Mouse (Mus musculus) lung, embryonic 15.5 days (tissue): ENCODE measurements at regions not wholly inside any gene's neighbourhood (a gene's known extent, or its start where the extent isn't known, plus 50 kb on each side); places are given as distances from the start of the nearest gene placed in this dataset.

ENCODE experiments used
- ATAC-seq: fragments of 200-750 bp; cut with Nextera tagmentation; 2 replicates; pipeline ENCODE4 v1.8.0; 2017; ENCODE audit warnings: moderate number of reproducible peaks, borderline replicate concordance; ENCODE audit not compliant: low FRiP score, low TSS enrichment; ENCODE audit errors: extremely low read depth
- H3K27ac ChIP-seq: fragments of 300-500 bp; sonication (generic); 2 replicates; pipeline ENCODE4 v1.5.1; 2015; ENCODE audit warnings: moderate library complexity, mild to moderate bottlenecking, inconsistent platforms
- H3K27me3 ChIP-seq: fragments of 300-500 bp; sonication (generic); 2 replicates; pipeline ENCODE4 v1.6.1; 2015; ENCODE audit warnings: inconsistent platforms
- H3K36me3 ChIP-seq: fragments of 300-500 bp; sonication (generic); 2 replicates; pipeline ENCODE4 v1.6.1; 2015; ENCODE audit warnings: inconsistent platforms
- H3K4me1 ChIP-seq: fragments of 300-500 bp; sonication (generic); 2 replicates; pipeline ENCODE4 v1.6.1; 2015; ENCODE audit warnings: inconsistent platforms
- H3K4me2 ChIP-seq: fragments of 300-500 bp; sonication (generic); 2 replicates; pipeline ENCODE4 v1.6.1; 2015; ENCODE audit warnings: inconsistent platforms, mild to moderate bottlenecking, moderate library complexity
- H3K4me3 ChIP-seq: fragments of 300-500 bp; sonication (generic); 2 replicates; pipeline ENCODE4 v1.5.1; 2015; ENCODE audit warnings: mild to moderate bottlenecking, inconsistent platforms
- H3K9ac ChIP-seq: fragments of 300-500 bp; sonication (generic); 2 replicates; pipeline ENCODE4 v1.6.1; 2015; ENCODE audit warnings: inconsistent platforms
- H3K9me3 ChIP-seq: fragments of 300-500 bp; sonication (generic); 2 replicates; pipeline ENCODE4 v1.6.1; 2016; ENCODE audit warnings: inconsistent platforms
- WGBS: fragments of 180-500 bp; shearing (Covaris S2); methylation state at CpG from one replicate; pipeline ENCODE4 v1.1.7; 2015; 5-methylcytosine and 5-hydroxymethylcytosine counted together

GRCm38 (mm10) chr5:29142957-29143356 is 52.8 kb upstream of the Rnf32 start:
- 89% methylated on average over 2 of the region's 2 CpGs for whole genome bisulfite sequencing

GRCm38 (mm10) chr5:29142502-29142901 is 53.3 kb upstream of the Rnf32 start:
- H3K36me3 ChIP-seq: no peaks in the 10 kb centered on the region
- no peaks in the 10 kb centered on the region for H3K27me3 ChIP-seq
- H3K4me1 ChIP-seq: no peaks in the 10 kb centered on the region
- H3K4me2 ChIP-seq: no peak overlapping the region
- no peaks in the 10 kb centered on the region for H3K9me3 ChIP-seq
- H3K4me3 ChIP-seq: no peak overlapping the region
- WGBS: 73% methylated on average over 13 of the region's 13 CpGs
- no peak overlapping the region for H3K9ac ChIP-seq
- no peak for ATAC-seq
- H3K27ac ChIP-seq: no peak overlapping the region

More at GRCm38 (mm10) chr5:29142957-29143356, 52.8 kb upstream of the Rnf32 start:
- H3K27ac ChIP-seq: no peak overlapping the region
- no peaks in the 10 kb centered on the region for H3K4me1 ChIP-seq
- H3K27me3 ChIP-seq: no peaks in the 10 kb centered on the region
- ATAC-seq: no peak
- H3K36me3 ChIP-seq: no peaks in the 10 kb centered on the region
- no peaks in the 10 kb centered on the region for H3K9me3 ChIP-seq
- H3K4me3 ChIP-seq: no peak overlapping the region
- H3K9ac ChIP-seq: no peak overlapping the region
- no peak overlapping the region for H3K4me2 ChIP-seq

GRCm38 (mm10) chr5:29137481-29137880 is 58.3 kb upstream of the Rnf32 start:
- 53% methylated on average over 5 of the region's 5 CpGs for WGBS
- H3K27ac ChIP-seq: no peak overlapping the region
- no peaks in the 10 kb centered on the region for H3K36me3 ChIP-seq
- no peak overlapping the region for H3K4me3 ChIP-seq
- H3K4me1 ChIP-seq: no peaks in the 10 kb centered on the region
- no peaks in the 10 kb centered on the region for H3K9me3 ChIP-seq
- no peak for ATAC-seq
- no peak overlapping the region for H3K9ac ChIP-seq
- no peak overlapping the region for H3K4me2 ChIP-seq
- H3K27me3 ChIP-seq: no peaks in the 10 kb centered on the region

- no peak overlapping the region for H3K9ac ChIP-seq
- no peak overlapping the region for H3K27ac ChIP-seq
- no peaks in the 10 kb centered on the region for H3K4me1 ChIP-seq
- H3K27me3 ChIP-seq: no peaks in the 10 kb centered on the region
- 17% methylated on average over 3 of the region's 3 CpGs for WGBS
- no peak overlapping the region for H3K4me3 ChIP-seq
- no peak for ATAC-seq
- H3K4me2 ChIP-seq: no peak overlapping the region
- H3K9me3 ChIP-seq: no peaks in the 10 kb centered on the region
- no peaks in the 10 kb centered on the region for H3K36me3 ChIP-seq
Measured at GRCm38 (mm10) chr5:29132261-29132660, 63.5 kb upstream of the Rnf32 start.

- H3K9me3 ChIP-seq: no peaks in the 10 kb centered on the region
- no peak overlapping the region for H3K4me3 ChIP-seq
- H3K9ac ChIP-seq: no peak overlapping the region
- H3K4me1 ChIP-seq: no peaks in the 10 kb centered on the region
- H3K4me2 ChIP-seq: no peak overlapping the region
- H3K36me3 ChIP-seq: no peaks in the 10 kb centered on the region
- no peaks in the 10 kb centered on the region for H3K27me3 ChIP-seq
- no peak for ATAC-seq
- H3K27ac ChIP-seq: no peak overlapping the region
- WGBS: 29% methylated on average over 2 of the region's 2 CpGs
Measured at GRCm38 (mm10) chr5:29131762-29132161, 64.0 kb upstream of the Rnf32 start.

GRCm38 (mm10) chr5:29129724-29130123 is 66.1 kb upstream of the Rnf32 start:
- no peak overlapping the region for H3K4me3 ChIP-seq
- H3K27ac ChIP-seq: no peak overlapping the region
- H3K4me2 ChIP-seq: no peak overlapping the region
- no peaks in the 10 kb centered on the region for H3K9me3 ChIP-seq
- H3K36me3 ChIP-seq: no peaks in the 10 kb centered on the region
- H3K4me1 ChIP-seq: no peaks in the 10 kb centered on the region
- no peak overlapping the region for H3K9ac ChIP-seq
- no peaks in the 10 kb centered on the region for H3K27me3 ChIP-seq
- WGBS: 64% methylated on average over 3 of the region's 3 CpGs
- no peak for ATAC-seq

- Histone ChIP-seq H3K9ac (no peak overlapping the region), H3K4me3 (no peak overlapping the region), H3K27me3 (no peaks in the 10 kb centered on the region), H3K9me3 (no peaks in the 10 kb centered on the region), H3K4me2 (no peak overlapping the region), H3K36me3 (no peaks in the 10 kb centered on the region), H3K27ac (no peak overlapping the region), H3K4me1 (no peaks in the 10 kb centered on the region)
- ATAC-seq: no peak
- 52% methylated on average over 2 of the region's 2 CpGs for WGBS
Measured at GRCm38 (mm10) chr5:29116942-29117341, 78.8 kb upstream of the Rnf32 start.

GRCm38 (mm10) chr5:29112531-29112930 is 83.3 kb upstream of the Rnf32 start:
- H3K4me3 ChIP-seq: no peak overlapping the region
- no peaks in the 10 kb centered on the region for H3K36me3 ChIP-seq
- H3K9ac ChIP-seq: no peak overlapping the region
- no peaks in the 10 kb centered on the region for H3K9me3 ChIP-seq
- H3K27ac ChIP-seq: no peak overlapping the region
- H3K27me3 ChIP-seq: no peaks in the 10 kb centered on the region
- no peak overlapping the region for H3K4me2 ChIP-seq
- ATAC-seq: no peak
- H3K4me1 ChIP-seq: no peaks in the 10 kb centered on the region

GRCm38 (mm10) chr5:29107276-29107675 is 88.5 kb upstream of the Rnf32 start:
- Histone ChIP-seq H3K9me3 (no peaks in the 10 kb centered on the region), H3K9ac (no peak overlapping the region), H3K4me2 (no peak overlapping the region), H3K27ac (no peak overlapping the region), H3K4me3 (no peak overlapping the region), H3K27me3 (no peaks in the 10 kb centered on the region), H3K36me3 (no peaks in the 10 kb centered on the region), H3K4me1 (no peaks in the 10 kb centered on the region)
- ATAC-seq: no peak

- H3K4me3 ChIP-seq: no peak overlapping the region
- no peak; the same call in 1 of the 2 replicates for ATAC-seq
- H3K9ac ChIP-seq: no peak overlapping the region
- 57% methylated on average over 1 of the region's 1 CpGs for WGBS
- no peaks in the 10 kb centered on the region for H3K27me3 ChIP-seq
- H3K9me3 ChIP-seq: no peaks in the 10 kb centered on the region
- H3K4me1 ChIP-seq: no peaks in the 10 kb centered on the region
- no peak overlapping the region for H3K27ac ChIP-seq
- H3K36me3 ChIP-seq: no peaks in the 10 kb centered on the region
- no peak overlapping the region for H3K4me2 ChIP-seq
Measured at GRCm38 (mm10) chr5:29083288-29083687, 112.5 kb upstream of the Rnf32 start.

- Histone ChIP-seq H3K27ac (peak overlapping the region; percentile 53), H3K27me3 (no peaks in the 10 kb centered on the region), H3K4me2 (no peak overlapping the region), H3K4me1 (no peaks in the 10 kb centered on the region), H3K9ac (no peak overlapping the region), H3K4me3 (no peak overlapping the region), H3K36me3 (no peaks in the 10 kb centered on the region), H3K9me3 (no peaks in the 10 kb centered on the region)
- WGBS: 39% methylated on average over 1 of the region's 1 CpGs
- no peak for ATAC-seq
Measured at GRCm38 (mm10) chr5:29054393-29054792, 141.4 kb upstream of the Rnf32 start.

GRCm38 (mm10) chr5:29036636-29037035 is 159.2 kb upstream of the Rnf32 start:
- H3K4me3 ChIP-seq: no peak overlapping the region
- ATAC-seq: no peak
- no peak overlapping the region for H3K4me2 ChIP-seq
- H3K9me3 ChIP-seq: no peaks in the 10 kb centered on the region
- H3K36me3 ChIP-seq: no peaks in the 10 kb centered on the region
- WGBS: 52% methylated on average over 20 of the region's 20 CpGs
- H3K9ac ChIP-seq: no peak overlapping the region
- no peak overlapping the region for H3K27ac ChIP-seq
- no peaks in the 10 kb centered on the region for H3K27me3 ChIP-seq
- no peaks in the 10 kb centered on the region for H3K4me1 ChIP-seq

- H3K9ac ChIP-seq: no peak overlapping the region
- H3K4me2 ChIP-seq: no peak overlapping the region
- no peaks in the 10 kb centered on the region for H3K4me1 ChIP-seq
- no peaks in the 10 kb centered on the region for H3K9me3 ChIP-seq
- no peaks in the 10 kb centered on the region for H3K27me3 ChIP-seq
- no peak for ATAC-seq
- no peaks in the 10 kb centered on the region for H3K36me3 ChIP-seq
- WGBS: 29% methylated on average over 4 of the region's 4 CpGs
- no peak overlapping the region for H3K4me3 ChIP-seq
- no peak overlapping the region for H3K27ac ChIP-seq
Measured at GRCm38 (mm10) chr5:29033462-29033997, 162.3 kb upstream of the Rnf32 start.
